Mouse (Mus musculus) layer of hippocampus, adult 8-10 months (tissue): ENCODE data around the gene Abca4. TPM values are rescaled to one million over a fixed set of nuclear protein-coding genes. Genes with fewer than 3 reads are reported as not detected.
A peak's percentile ranks its signal among the peaks of the same experiment; 100 is the strongest.

Source experiments
- DNase-seq, 2 experiments: peaks; one replicate each; pipeline ENCODE4 v3.0.0; 2022; ENCODE audit warnings: low spot score in 2 of 2
- total RNA-seq, 4 experiments: library from RNA; stranded (reverse); gene quantifications; 2 replicates each; pipeline ENCODE4 v1.2.4; 2022

Abca4 gene
- total RNA-seq = 1 to 10 TPM; 1.6 to 3.1 (median 2.4) TPM

DNA sequence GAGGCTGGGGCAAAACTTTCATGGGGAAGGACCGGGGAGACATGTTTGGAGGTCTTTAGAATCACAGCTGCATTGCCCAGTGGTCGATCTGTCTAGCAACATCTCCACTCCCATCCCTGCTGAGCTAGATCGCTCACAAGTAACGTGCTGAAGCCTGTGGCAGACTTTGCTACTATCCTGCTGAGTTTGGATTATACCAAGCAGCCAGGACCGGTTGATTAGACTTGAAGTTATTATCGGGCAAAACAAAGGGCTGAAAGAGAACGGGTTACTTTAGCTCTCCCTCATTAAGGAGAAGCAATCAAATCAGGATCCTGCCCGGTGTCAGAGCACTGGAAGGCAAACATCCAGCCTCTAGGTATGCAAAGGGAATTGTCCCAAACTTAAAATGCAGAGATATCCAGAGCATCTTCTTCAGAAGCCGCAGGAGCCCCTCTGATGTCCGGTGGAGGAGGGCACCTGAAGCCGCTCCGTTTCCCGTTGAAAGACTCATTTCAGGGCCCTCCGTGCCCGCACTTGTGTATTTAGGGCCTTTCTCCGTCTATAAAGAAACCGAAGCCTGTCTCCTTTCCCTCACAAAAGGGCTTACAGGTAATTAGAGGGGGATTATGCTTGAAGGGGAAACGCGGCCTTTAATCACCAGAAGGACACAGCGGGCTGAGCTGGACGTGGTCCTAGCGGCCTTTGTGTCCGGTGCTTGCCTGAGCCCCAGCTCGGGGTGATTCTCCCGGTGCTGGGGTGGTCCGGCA is at the start of gene Abca4:
Gene Abca4, plus strand, starts transcription at position 645 of the 749 bp plus-strand sequence.
- DNase-seq = no peak

DNA sequence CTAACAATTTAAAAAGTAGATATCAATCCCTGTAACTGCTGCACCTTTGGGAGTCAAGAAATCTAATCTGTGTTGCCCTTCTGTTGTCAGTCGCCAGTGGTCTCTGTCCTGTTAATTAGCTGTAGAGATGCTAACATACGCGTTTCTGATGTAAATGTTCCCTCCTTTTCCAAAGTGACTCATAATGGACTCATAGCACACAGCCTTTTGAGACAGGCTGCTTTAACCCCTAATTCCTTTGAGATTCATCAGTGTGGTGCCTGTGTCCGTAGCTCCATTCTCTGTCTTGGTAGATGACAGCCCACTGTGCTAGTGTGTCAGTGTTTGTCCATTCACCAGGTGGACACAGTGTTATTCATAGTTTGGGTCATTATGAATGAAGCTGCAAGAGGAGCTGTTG is 49.1 kb upstream of the Abca4 start:
- DNase-seq = no peak

DNA sequence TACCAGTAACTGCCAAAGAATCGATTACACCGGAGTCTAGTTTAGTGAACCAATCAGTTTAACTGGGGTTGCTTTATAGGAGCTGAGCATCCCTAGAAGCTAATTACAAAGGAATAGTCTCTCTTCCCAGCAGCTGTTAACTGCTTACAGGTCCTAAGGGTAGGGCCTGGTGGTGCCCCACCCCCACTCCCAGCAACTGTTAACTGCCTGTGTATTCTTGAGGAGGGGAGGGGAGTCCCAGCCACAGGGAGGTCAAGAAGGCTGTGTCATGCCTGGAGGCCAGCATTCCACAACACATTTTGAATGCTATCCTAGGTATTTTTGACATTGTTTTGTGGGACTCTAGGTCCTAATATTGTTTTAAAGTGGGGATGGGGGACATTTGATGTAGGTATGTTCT is 44.3 kb upstream of the Abca4 start:
- no peak for DNase-seq

DNA sequence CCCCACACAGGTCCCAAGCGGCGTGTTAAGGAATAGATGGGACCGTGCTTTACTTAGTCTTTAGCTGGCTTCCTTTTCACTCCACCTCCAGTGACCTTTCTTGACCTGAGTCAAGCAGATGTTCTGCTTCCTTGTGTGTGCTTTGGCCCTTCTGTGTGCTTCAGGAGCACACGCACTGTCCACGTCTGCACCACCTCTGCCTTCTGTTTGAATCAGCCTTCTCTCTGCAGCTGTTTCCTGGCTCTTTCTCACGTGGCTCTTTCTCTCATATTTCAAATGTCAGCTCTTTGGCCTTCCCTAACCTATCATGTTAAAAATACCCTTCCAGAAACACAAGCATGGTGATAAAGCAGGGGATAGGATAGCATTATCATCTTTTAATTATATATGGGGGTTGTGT is 42.7 kb upstream of the Abca4 start:
- no peak for DNase-seq

DNA sequence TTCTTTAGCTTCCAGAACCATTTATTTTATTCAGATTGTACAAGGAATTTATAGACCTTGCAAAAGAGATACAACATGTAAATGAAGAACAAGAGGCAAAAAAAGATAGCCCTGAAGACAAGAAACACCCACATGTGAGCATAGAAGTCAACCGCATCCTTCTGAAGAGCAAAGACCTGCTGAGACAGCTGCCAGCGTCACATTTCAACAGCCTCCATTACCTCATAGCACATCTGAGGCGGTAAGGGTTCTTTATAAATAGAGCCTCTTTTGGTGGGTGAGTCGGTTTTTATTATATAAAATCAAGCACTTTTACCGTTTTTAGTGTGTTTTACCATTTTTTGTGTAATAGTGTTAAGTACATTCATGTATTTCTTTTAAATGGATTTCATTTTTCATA is 34.4 kb upstream of the Abca4 start:
- no peak for DNase-seq

DNA sequence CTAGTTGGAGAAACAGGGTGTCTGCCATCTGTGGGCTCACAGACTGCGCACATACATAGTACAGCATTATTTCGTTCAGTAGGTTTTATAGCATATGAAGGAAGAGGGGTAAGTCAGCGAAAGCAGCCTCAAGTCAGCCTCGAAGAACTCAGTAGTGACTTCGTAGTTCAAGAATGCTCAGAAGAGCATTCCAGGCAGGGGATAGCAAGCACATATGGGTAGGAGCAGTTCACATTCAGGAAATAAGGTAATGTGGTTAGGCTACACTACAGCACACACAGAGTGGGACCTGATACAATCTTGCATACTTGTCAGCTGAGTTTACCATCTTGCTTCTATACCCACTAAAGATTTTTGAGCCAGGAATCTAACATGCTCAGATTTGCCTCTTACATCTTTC is 34.0 kb upstream of the Abca4 start:
- no peak for DNase-seq

DNA sequence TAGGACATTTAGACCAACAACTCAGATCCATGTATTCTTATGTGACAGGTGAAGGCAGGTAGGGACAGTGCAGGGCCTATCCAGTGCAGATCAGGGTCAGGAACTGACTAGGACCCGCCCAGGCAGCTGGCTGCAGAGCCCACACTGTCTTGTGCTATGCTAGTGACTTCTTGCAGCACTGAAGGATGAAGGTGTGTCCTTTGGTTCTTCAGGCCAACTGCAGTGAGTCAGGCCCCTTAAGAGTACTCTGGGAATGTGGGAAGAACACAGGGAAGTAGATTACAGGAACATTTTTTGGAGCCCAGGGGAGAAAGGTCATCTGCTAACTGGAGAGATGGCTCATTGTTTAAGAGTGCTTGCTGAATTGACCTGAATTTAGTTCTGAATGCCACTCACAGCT is 31.8 kb upstream of the Abca4 start:
- no peak for DNase-seq

DNA sequence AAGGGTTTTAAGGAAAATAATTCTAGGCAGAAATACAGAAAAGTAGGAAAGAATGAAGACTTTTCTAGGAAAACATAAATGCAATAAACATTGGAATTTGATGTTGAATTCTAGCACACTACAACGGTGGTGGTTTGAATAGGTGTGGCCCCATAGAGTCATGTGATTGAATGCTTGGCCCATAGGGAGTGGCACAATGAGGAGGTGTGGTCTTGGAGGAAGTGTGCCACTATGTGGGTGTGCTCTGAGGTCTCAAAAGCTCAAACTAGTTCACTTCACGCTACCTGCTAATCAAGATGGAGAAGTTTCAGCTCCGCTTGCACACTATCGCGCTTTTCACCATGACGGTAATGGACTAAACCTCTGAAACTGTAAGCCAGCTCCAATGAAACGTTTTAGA is 25.8 kb upstream of the Abca4 start:
- DNase-seq = no peak

DNA sequence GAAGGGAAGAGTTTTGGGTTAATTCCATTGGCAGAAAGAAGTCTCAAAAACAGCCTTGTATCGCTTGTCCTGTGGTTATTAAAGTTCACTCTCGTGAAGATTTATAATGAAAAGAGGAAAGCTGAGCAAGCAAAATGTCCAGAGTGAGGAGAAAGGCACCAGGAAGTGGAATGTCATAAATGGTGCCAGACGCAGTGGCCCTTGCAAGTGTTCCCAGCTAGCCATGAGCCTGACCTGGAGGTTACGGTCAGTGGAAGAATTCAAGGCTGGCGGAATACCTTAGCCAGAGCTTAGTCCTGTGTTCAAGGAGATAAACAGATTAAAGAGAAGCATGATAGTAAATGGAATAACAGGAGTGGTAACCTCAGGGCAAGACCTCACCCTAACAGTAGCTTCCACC is 25.1 kb upstream of the Abca4 start:
- DNase-seq = no peak

DNA sequence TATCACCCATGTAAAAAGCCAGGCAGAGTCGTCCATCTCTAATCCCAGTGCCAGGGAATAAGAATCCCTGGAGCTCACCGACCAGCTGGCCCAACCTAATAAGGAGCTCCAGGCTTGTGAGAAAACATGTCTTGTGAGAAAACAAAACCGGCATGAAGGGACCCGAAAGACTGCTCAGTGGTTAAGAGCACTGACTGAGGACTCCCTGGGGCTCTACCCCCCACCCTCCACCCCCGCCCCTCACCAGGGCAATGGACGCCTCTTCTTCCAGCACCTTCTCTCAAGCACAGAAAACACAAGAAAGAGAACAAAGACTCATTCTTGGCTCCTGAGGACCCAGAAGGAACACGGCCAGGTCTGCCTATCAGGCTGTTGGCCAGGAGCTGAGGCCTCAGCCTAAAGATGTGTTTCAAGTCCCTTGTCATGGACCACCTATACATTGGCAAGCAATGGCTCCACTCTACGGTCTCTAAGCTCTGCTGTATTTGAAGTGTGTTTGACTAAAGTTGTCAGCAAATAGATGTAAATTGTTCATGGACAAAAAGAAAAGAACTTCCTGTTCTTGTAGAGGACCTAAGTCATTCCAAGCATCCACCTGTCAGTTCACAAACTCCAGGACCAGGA is 23.1 kb upstream of the Abca4 start:
- DNase-seq = no peak

DNA sequence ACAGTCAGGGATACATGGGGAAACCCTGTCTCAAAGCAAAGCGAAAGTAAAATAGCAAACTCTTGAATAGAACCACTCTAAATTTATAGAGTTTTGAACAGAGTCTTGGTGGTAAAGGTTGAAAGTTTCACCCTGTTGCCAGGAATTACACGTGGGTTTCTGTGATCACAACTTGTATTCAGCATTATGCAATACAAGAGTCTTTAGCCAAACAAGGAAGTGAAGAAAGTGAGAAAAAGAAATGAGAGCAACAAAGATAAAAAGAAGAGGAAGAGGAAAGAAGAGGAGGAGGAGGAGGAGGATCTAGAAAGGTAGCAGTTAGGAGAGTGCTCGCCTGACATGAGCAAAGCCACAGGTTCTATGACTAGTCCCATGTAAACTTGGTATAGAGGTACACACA is 21.9 kb upstream of the Abca4 start:
- no peak for DNase-seq

DNA sequence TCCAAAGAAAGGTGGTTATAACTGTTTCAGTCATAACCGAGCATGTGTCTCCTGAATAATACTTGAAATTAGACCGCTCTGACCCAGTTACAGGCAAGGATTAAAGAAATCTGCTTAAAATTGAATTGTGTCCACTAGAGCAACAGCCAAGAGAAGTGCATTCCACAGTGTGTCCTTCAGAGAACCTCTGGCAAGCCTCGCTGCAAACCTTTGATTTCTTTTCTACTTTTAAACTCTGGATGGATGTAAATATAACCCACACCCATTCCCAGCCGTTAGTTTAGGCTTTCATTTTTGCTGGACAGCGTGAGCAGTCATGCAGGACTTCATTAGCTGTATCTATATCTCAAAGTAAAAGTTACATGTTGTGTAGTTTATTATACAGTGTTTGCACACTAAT is 17.6 kb upstream of the Abca4 start:
- DNase-seq = no peak

DNA sequence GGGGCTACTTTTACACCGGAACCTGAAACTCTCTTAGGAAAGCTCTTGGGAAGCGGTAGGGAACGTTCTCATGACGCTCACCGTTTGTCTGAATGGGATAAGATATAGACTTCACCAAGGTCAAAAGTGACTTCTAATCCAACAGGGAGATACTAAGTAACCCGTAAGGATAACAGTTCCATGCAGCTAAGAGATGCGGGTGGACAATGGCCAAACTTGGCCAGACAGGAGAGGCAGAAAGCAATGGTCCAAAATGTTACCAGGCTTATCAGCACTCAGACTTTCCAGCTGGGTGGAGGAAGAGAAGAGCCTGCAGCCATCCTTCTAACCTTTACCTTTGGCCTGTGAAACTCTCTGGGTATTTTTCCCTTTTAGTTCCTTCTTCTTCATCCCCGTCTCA is 16.5 kb upstream of the Abca4 start:
- DNase-seq = no peak

DNA sequence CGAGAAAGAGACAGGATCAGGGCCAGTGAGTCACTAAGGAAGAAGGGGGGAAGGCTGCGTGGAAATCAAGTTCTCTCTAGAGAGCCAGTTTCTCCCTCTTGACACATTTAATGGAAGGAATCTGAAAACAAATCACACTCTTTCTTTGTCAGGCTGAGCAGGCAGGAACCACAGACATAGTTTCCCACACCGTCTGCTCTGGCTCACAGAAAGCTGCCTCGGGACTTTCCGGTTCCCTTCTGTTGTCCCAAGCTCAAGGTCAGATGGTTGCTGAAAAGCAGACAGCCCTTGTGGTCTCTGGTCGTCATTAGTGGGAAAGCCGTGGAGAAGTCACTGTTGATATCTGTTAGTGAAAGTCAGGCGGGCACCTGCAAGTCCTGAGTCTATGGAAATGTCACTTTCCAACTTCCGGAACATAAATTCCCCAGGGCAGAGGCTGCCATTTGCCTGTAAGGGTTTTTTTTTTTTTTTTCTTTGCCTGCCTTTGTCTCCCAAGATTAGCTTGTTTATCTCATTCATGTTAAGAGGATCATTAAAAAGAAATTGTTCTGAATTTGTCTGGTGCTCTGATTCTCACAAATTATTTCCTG is 10.9 kb upstream of the Abca4 start:
- no peak for DNase-seq

DNA sequence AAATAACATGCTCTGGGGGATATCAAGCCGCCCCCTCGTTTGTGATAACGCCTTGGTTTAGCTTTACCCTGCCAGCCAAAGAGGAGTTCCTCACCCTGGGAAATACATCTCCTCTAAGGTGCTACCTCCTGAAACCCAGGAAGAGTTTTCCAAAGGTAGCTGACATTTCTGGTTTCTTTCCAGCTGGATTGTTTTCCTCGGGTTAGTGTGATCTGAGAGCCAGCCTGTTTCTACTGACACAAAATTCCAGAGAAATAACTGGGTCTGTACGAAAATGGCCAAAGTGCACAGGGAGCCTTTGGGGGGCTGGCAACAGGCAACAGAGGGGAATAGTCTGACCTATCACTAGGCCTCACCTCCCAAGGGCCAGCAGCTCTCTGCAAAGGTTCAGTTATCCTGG is 10.0 kb upstream of the Abca4 start:
- no peak for DNase-seq

DNA sequence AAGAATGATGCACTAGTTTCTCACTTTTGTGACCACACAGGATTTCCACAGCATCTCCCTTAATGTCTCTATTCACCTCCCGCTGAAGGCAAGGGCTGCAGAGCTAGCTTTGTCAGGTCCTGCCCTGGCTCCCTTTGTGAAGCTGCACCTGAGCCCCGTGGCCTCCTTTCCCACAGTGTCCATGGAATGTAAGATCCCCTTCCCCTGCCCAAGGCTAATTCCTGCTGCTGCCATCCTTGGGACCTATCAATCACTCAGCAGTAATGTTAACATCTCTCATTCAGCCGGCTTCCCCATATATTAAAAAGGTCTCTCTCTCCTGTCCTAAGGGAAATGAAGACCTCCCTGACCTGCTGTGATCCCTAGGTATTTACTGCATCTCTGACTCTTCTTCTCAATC is 9.2 kb upstream of the Abca4 start:
- no peak for DNase-seq

DNA sequence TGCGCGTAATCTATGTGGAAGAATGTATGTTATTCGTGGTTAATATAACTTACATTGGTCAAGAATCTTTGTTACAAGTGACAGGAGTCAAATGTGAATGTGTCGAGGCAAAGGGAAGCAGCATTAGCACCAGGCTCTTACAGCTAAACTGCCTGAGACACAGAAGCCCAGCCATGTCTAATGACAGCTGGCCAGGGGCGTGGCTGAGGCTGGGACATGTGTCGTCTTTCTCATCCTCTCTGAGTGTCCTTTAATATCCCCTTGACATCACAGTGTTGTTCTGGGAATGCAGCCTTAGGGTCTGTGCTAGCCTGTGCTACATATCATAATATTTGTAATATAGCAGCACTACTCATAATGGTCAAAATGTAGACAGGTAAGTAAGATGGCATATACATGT is 3.7 kb upstream of the Abca4 start:
- DNase-seq = no peak

DNA sequence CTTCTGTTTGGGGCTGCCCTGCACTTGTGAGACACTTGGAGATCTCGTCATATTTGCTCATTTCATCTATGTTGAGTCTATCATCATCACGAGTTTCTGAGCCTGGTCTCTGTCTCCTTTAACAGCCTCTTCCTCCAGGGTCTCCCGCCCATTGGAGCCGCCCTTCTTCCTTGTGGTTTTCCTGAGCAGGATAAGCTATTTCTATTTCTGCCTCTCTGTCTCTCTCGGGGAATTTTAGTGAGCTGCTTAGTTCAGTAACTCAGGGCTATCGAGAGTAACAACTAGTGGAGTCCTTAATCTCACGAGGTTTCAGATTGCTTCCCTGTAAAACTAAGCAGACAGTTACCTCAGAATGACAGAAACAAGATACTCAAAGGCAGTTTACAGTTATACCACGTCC is 1.1 kb upstream of the Abca4 start:
- no peak for DNase-seq

DNA sequence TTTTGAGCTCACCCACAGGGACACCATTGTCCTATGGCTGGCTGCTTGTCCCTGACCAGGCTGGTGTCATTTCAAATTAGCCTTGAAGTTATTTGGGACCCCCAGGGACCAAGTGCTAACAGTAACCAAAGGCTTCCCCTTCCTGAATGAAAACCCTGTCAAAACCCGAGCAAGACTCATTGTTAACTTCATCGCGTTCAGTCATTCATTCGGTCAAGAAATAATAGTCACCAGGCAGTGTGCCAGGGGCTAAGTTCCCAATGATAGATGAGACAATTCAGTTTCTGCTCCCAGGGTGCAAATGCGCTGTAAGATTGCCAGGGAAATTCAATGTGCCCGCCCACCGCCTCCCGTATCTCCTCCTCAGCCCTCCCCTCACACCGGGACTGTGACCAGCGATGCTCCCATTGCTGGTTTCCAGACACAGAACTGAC is 2.0 kb downstream of the Abca4 start:
- no peak for DNase-seq

DNA sequence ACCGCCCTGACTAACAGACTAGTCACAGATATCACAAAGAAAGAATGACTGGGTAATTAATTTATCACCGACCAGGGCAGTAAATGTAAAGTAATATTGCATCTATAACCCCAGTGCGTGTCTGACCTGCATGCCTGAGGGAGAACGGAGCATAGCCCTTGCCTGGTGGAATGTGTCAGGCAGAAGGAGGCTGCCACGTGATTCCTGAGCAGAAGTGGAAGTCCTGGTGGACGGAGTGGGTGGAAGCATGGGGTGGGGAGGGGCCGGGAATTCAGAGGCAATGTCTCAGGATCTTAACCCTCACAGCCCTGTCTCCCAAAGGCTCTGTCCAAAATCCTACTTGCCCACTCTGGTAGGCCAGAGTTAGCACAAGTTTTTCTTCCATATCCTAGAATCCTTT is 3.2 kb downstream of the Abca4 start:
- no peak for DNase-seq

DNA sequence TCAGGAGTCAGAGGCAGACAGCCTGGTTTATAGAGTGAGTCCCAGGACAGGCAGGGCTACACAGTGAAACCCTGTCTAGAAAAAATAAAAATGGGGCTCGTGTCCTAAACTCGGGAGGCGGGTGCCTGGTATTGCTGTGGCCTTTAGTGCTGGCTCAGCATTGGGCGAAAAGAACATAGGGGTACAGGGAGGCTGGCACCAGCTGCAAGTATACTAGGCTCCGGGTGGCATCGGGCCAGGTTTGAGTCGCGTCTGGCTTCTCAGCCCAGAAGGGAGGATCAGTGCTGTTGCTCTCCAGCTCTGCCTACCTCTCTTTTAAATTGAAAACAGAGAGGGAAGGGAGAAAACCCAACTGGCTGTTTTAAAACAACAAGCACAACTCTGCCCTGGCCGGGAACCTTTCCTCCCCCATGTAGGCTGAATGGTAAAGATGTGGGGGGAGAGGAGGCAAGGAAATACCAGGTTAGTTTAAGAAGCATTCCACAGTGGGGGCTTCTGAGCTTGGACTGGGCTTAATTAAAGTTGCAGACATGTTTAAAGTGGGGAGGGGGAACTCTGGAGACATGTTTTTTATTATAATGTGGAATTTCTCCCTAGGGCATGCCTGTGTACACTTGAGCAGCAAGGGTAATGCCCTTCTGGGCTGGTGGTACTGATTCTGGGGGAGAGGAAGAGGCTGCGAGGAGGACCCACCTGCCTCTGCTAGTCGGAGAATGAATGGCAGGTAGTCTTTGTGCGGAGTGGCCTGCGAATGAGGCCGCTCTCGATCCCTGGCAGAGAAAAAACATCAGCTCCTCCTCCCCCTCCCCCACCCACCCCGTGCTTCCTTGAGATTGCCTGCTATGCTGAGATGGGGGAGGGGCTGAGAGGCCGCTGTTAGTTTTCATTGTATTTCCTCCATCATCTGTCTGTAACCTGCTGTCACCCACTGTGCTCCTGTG is 3.9 kb downstream of the Abca4 start:
- DNase-seq = peak; percentile 57 to 75

DNA sequence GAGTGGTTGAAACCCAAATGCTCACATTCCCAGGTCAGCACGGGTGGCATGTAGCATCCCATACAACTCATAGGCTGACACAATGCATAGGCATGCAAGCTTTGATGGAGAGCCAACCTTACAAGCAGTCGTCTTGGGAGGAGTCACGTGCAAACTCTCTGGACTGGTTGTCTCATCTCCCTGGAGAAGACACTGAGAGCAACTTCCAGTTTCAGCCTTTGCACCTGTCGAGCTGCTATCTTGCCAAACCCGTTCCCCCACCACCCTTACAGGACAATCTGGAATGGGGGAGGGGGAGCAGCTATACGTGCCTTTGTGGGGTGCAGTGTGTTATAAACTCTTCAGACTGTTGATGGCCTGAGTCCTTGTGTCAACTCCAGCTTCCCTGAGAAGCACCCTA is 4.9 kb downstream of the Abca4 start:
- DNase-seq = no peak
